19 mouse cellular contexts compared by ENCODE assay signal in genomic region chr4:76260286-76260685, GRCm38 (mm10).
A peak's percentile ranks its signal among the peaks of the same experiment; 100 is the strongest.
DNase-seq lines count a peak whose midpoint lies in the region; ATAC-seq and TF ChIP-seq lines count a peak whose summit lies in the region.
"Had no signal": no experiment of that assay in that cellular context is flagged by ENCODE, and none has a peak within 500 bp of the region (broad histone marks: within the 10 kb centered on the region; RNA-seq: fewer than 3 reads in every experiment).

No protein-coding gene starts in this region.

- peak; percentile 67 for DNase-seq in forebrain, embryonic 14.5 days (ENCODE audit: low spot score)
- DNase-seq in forebrain, embryonic 10.5 days (ENCODE audit: extremely low spot score, low spot score), result no peak
- DNase-seq in midbrain, postnatal 0 days (ENCODE audit: low spot score), result peak; percentile 40
- no peak for DNase-seq in midbrain, embryonic 11.5 days (ENCODE audit: low spot score, missing footprints)
- DNase-seq in layer of hippocampus, adult 9-10 months (ENCODE audit: low spot score), result no peak
- DNase-seq in embryo, embryonic 9.5 days (ENCODE audit: extremely low spot score), result no peak
- DNase-seq: B cell, adult 2 months; heart, adult 2 months; heart, postnatal 36 days; liver, embryonic 13.5 days; lung, embryonic 14.5 days; lung, postnatal 36 days; thymus, adult 18-20 months had no signal

- H3K9me3 ChIP-seq in forebrain, embryonic 14.5 days (replicated peaks; ENCODE audit: control insufficient read depth, low read length), result no peaks in the 10 kb centered on the region
- no peaks in the 10 kb centered on the region for H3K9me3 ChIP-seq in forebrain, embryonic 10.5 days
- H3K9me3 ChIP-seq in midbrain, postnatal 0 days (ENCODE audit: low read length), result no peaks in the 10 kb centered on the region
- no peaks in the 10 kb centered on the region for H3K9me3 ChIP-seq in midbrain, embryonic 11.5 days (ENCODE audit: control insufficient read depth, low read length)
- H3K9me3 ChIP-seq in hindbrain, embryonic 15.5 days, result no peaks in the 10 kb centered on the region
- H3K9me3 ChIP-seq: embryonic facial prominence, embryonic 15.5 days; intestine, embryonic 15.5 days; limb, embryonic 13.5 days; liver, embryonic 13.5 days; neural tube, embryonic 15.5 days; stomach, embryonic 15.5 days had no signal

- peaks cover 17% of the 10 kb centered on the region for H3K4me1 ChIP-seq in forebrain, embryonic 14.5 days (ENCODE audit: control insufficient read depth, insufficient read depth, low read length)
- peaks cover 16% of the 10 kb centered on the region for H3K4me1 ChIP-seq in forebrain, embryonic 10.5 days
- H3K4me1 ChIP-seq in midbrain, postnatal 0 days (ENCODE audit: insufficient read depth, low read length), result peaks cover 6% of the 10 kb centered on the region; the same call in 1 of the 2 replicates
- no peaks in the 10 kb centered on the region; the same call in 1 of the 2 replicates for H3K4me1 ChIP-seq in midbrain, embryonic 11.5 days (ENCODE audit: control insufficient read depth, insufficient read depth, low read length)
- H3K4me1 ChIP-seq in hindbrain, embryonic 15.5 days (replicated peaks), result peaks cover 26% of the 10 kb centered on the region
- H3K4me1 ChIP-seq: intestine, embryonic 15.5 days; liver, embryonic 13.5 days; stomach, embryonic 15.5 days had no signal

- peak; percentile 78 for ATAC-seq in forebrain, embryonic 14.5 days
- ATAC-seq in midbrain, postnatal 0 days (ENCODE audit: low FRiP score), result no peak
- no peak for ATAC-seq in midbrain, embryonic 11.5 days (ENCODE audit: low FRiP score)
- 0 out of 2 replicates have a peak, but pooled peaks have one; percentile 32 for ATAC-seq in hindbrain, embryonic 15.5 days (ENCODE audit: low FRiP score, low read depth)
- ATAC-seq: intestine, embryonic 15.5 days had no signal

- no peak for TF ChIP-seq CTCF in midbrain, postnatal 0 days (IDR thresholded peaks at IDR 0.05)

- H3K27ac ChIP-seq in forebrain, embryonic 14.5 days (ENCODE audit: low read depth, low read length), result no peak overlapping the region
- no peak overlapping the region for H3K27ac ChIP-seq in forebrain, embryonic 10.5 days
- H3K27ac ChIP-seq in midbrain, postnatal 0 days (ENCODE audit: low read depth, low read length), result no peak overlapping the region
- H3K27ac ChIP-seq in midbrain, embryonic 11.5 days (ENCODE audit: low read depth, low read length), result no peak overlapping the region
- H3K27ac ChIP-seq in hindbrain, embryonic 15.5 days (replicated peaks), result peak overlapping the region; percentile 50; the same call in 1 of the 2 replicates
- H3K27ac ChIP-seq: embryonic facial prominence, embryonic 15.5 days; heart, adult 2 months; intestine, embryonic 15.5 days; limb, embryonic 13.5 days; liver, embryonic 13.5 days; neural tube, embryonic 15.5 days; stomach, embryonic 15.5 days had no signal

- no peak overlapping the region for H3K4me3 ChIP-seq in forebrain, embryonic 14.5 days (ENCODE audit: low read depth, low read length)
- H3K4me3 ChIP-seq in forebrain, embryonic 10.5 days, result no peak overlapping the region
- no peak overlapping the region for H3K4me3 ChIP-seq in midbrain, postnatal 0 days (ENCODE audit: low read depth, low read length)
- H3K4me3 ChIP-seq in midbrain, embryonic 11.5 days (ENCODE audit: low read depth, low read length), result no peak overlapping the region
- H3K4me3 ChIP-seq in hindbrain, embryonic 15.5 days, result no peak overlapping the region
- H3K4me3 ChIP-seq: embryonic facial prominence, embryonic 15.5 days; heart, adult 2 months; intestine, embryonic 15.5 days; limb, embryonic 13.5 days; liver, embryonic 13.5 days; neural tube, embryonic 15.5 days; stomach, embryonic 15.5 days had no signal

- no peak overlapping the region for H3K9ac ChIP-seq in forebrain, embryonic 14.5 days (ENCODE audit: low read length)
- no peak overlapping the region for H3K9ac ChIP-seq in midbrain, postnatal 0 days (replicated peaks; ENCODE audit: low read length, poor library complexity, severe bottlenecking)
- no peak overlapping the region for H3K9ac ChIP-seq in midbrain, embryonic 11.5 days (ENCODE audit: low read length)
- H3K9ac ChIP-seq in hindbrain, embryonic 15.5 days, result no peak overlapping the region
- H3K9ac ChIP-seq: embryonic facial prominence, embryonic 15.5 days; intestine, embryonic 15.5 days; limb, embryonic 13.5 days; liver, embryonic 13.5 days; lung, embryonic 14.5 days; neural tube, embryonic 15.5 days; stomach, embryonic 15.5 days had no signal

- H3K36me3 ChIP-seq in forebrain, embryonic 14.5 days (ENCODE audit: control insufficient read depth, insufficient read depth, low read length), result no peaks in the 10 kb centered on the region
- no peaks in the 10 kb centered on the region for H3K36me3 ChIP-seq in forebrain, embryonic 10.5 days (replicated peaks)
- no peaks in the 10 kb centered on the region for H3K36me3 ChIP-seq in midbrain, postnatal 0 days (ENCODE audit: insufficient read depth, low read length)
- no peaks in the 10 kb centered on the region for H3K36me3 ChIP-seq in midbrain, embryonic 11.5 days (ENCODE audit: control insufficient read depth, insufficient read depth, low read length)
- H3K36me3 ChIP-seq in hindbrain, embryonic 15.5 days, result no peaks in the 10 kb centered on the region
- H3K36me3 ChIP-seq: embryonic facial prominence, embryonic 15.5 days; intestine, embryonic 15.5 days; limb, embryonic 13.5 days; liver, embryonic 13.5 days; neural tube, embryonic 15.5 days; stomach, embryonic 15.5 days had no signal

- 30% methylated on average over 3 of the region's 3 CpGs for WGBS in forebrain, embryonic 14.5 days
- WGBS in forebrain, embryonic 10.5 days, result 71% methylated on average over 3 of the region's 3 CpGs
- 69% methylated on average over 3 of the region's 3 CpGs for WGBS in midbrain, postnatal 0 days
- WGBS in midbrain, embryonic 11.5 days, result 81% methylated on average over 3 of the region's 3 CpGs
- 52% methylated on average over 3 of the region's 3 CpGs for WGBS in hindbrain, embryonic 15.5 days

- no peaks in the 10 kb centered on the region for H3K27me3 ChIP-seq in forebrain, embryonic 14.5 days (replicated peaks; ENCODE audit: control insufficient read depth, insufficient read depth, low read length)
- H3K27me3 ChIP-seq in forebrain, embryonic 10.5 days (ENCODE audit: poor library complexity, severe bottlenecking), result no peaks in the 10 kb centered on the region
- no peaks in the 10 kb centered on the region for H3K27me3 ChIP-seq in midbrain, postnatal 0 days (ENCODE audit: insufficient read depth, low read length)
- no peaks in the 10 kb centered on the region for H3K27me3 ChIP-seq in midbrain, embryonic 11.5 days (ENCODE audit: control insufficient read depth, insufficient read depth, low read length)
- H3K27me3 ChIP-seq in hindbrain, embryonic 15.5 days, result no peaks in the 10 kb centered on the region
- H3K27me3 ChIP-seq: embryonic facial prominence, embryonic 15.5 days; intestine, embryonic 15.5 days; limb, embryonic 13.5 days; liver, embryonic 13.5 days; neural tube, embryonic 15.5 days; stomach, embryonic 15.5 days had no signal

- no peak overlapping the region for H3K4me2 ChIP-seq in forebrain, embryonic 14.5 days (ENCODE audit: low read length)
- no peak overlapping the region for H3K4me2 ChIP-seq in midbrain, postnatal 0 days (ENCODE audit: low read depth, low read length, poor library complexity, severe bottlenecking)
- no peak overlapping the region for H3K4me2 ChIP-seq in midbrain, embryonic 11.5 days
- no peak overlapping the region for H3K4me2 ChIP-seq in hindbrain, embryonic 15.5 days
- H3K4me2 ChIP-seq: embryonic facial prominence, embryonic 15.5 days; intestine, embryonic 15.5 days; limb, embryonic 13.5 days; liver, embryonic 13.5 days; lung, embryonic 14.5 days; neural tube, embryonic 15.5 days; stomach, embryonic 15.5 days had no signal

Comparison
In these comparisons a context has a peak if more than half of its experiments do, and no peak if none do; other contexts are left out.
1. DNase-seq: peak in forebrain, embryonic 14.5 days (single experiment) and midbrain, postnatal 0 days (single experiment); none in forebrain, embryonic 10.5 days (single experiment), midbrain, embryonic 11.5 days (single experiment), layer of hippocampus, adult 9-10 months (single experiment) and embryo, embryonic 9.5 days (single experiment).
2. ATAC-seq: peak in forebrain, embryonic 14.5 days (single experiment) and hindbrain, embryonic 15.5 days (single experiment); none in midbrain, postnatal 0 days (single experiment) and midbrain, embryonic 11.5 days (single experiment).